Mouse (Mus musculus) lung, postnatal 0 days (tissue): ENCODE measurements at regions not wholly inside any gene's neighbourhood (a gene's known extent, or its start where the extent isn't known, plus 50 kb on each side); places are given as distances from the start of the nearest gene placed in this dataset.

Experiments
- CTCF ChIP-seq: IDR thresholded peaks from 2 replicates; pipeline ENCODE4 v1.5.1; 2016; ENCODE audit warnings: antibody characterized with exemption, mild to moderate bottlenecking
- EP300 ChIP-seq: IDR thresholded peaks from 2 replicates; pipeline ENCODE4 v1.6.1; 2016; ENCODE audit warnings: antibody characterized with exemption, mild to moderate bottlenecking, control low read depth

DNA sequence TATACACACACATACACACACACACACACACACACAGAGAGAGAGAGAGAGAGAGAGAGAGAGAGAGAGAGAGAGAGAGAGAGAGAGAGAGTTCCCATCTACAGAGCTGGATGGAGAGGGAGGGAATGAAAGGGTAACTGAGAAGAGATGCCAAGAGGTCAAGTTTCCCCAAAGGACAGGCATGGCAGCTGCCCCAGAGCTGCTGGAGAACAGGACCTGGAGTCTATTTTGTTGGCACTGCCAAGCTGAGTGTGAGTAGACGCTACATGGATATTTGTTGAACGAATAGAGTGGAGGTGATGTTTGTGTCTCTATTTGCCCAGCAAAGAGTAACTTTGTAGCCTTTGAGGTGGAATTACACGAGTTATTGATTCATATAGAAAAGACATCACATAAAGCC, 50.2 kb upstream of the E2f3 start:
- TF ChIP-seq CTCF (no peak), EP300 (no peak)
